Mouse (Mus musculus) frontal cortex, adult (tissue): Measurements from ENCODE around the gene Cpn1.

Experiments
- ATAC-seq: cut with Nextera tagmentation; 2 replicates; pipeline ENCODE4 v1.9.2; 2017; ENCODE audit warnings: mild to moderate bottlenecking, moderate library complexity, mixed read lengths; ENCODE audit not compliant: low TSS enrichment

The Cpn1 gene

GRCm38 (mm10) chr19:43912775-43913486 is 73.4 kb downstream of the Cpn1 start:
- ATAC-seq: no peak

DNA sequence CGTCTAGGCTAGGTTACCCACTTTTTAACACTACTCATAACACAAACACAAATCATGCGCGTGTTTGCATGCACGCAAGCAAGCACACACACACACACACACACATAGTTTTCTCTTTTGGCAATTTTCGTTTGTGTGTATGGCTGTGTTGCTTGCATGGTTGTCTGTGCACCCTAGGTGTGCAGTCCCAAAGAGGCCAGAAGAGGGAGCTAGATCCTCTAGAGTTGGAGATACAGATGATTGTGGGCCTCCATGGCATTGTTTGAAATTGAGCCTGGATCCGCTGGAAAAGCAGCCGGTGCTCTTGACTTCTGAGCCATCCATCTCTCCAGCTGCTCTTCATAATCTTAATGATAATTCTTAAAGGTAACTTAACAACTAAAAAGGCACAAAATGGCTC is 79.9 kb downstream of the Cpn1 start:
- ATAC-seq: no peak
